Mouse (Mus musculus): ENCODE measurements around the gene Ccdc146. TPM values are rescaled to one million over a fixed set of nuclear protein-coding genes. Genes with fewer than 3 reads are reported as not detected.

The Ccdc146 gene
- total RNA-seq (2014; fragmentation: Nextera tagmentation) (not detected in 2 replicates), total RNA-seq (2017) (0.43 and 5.2 TPM in 2 replicates)

GRCm38 (mm10) chr5:21424614-21425602, at the start of gene Ccdc146, which contains the start of gene Fam185a:
Ccdc146 (minus strand) TSS chr5:21424677.
Fam185a (plus strand) TSS chr5:21424958.
- peak; percentile 98 for ATAC-seq (replicated peaks; ENCODE audit: poor library complexity, severe bottlenecking)

GRCm38 (mm10) chr5:21468100-21468499, 43.6 kb upstream of the Ccdc146 start:
- no peak for ATAC-seq (replicated peaks; ENCODE audit: poor library complexity, severe bottlenecking)

- ATAC-seq (replicated peaks; ENCODE audit: poor library complexity, severe bottlenecking) = no peak
These were observed 42.9 kb upstream of the Ccdc146 start for GRCm38 (mm10) chr5:21467387-21467786.

GRCm38 (mm10) chr5:21440833-21441530, 16.5 kb upstream of the Ccdc146 start:
- ATAC-seq (replicated peaks; ENCODE audit: poor library complexity, severe bottlenecking) = peak; percentile 79

- no peak for ATAC-seq (replicated peaks; ENCODE audit: poor library complexity, severe bottlenecking)
These were observed 15.1 kb upstream of the Ccdc146 start for GRCm38 (mm10) chr5:21439446-21440110.

GRCm38 (mm10) chr5:21438428-21438827, 14.0 kb upstream of the Ccdc146 start:
- no peak for ATAC-seq (replicated peaks; ENCODE audit: poor library complexity, severe bottlenecking)

GRCm38 (mm10) chr5:21436471-21436975, 12.0 kb upstream of the Ccdc146 start:
- ATAC-seq (replicated peaks; ENCODE audit: poor library complexity, severe bottlenecking) = no peak

- no peak for ATAC-seq (replicated peaks; ENCODE audit: poor library complexity, severe bottlenecking)
These were observed 9.9 kb upstream of the Ccdc146 start for GRCm38 (mm10) chr5:21434148-21434929.

- ATAC-seq (replicated peaks; ENCODE audit: poor library complexity, severe bottlenecking) = no peak
These were observed 2.2 kb upstream of the Ccdc146 start for GRCm38 (mm10) chr5:21426666-21427065.

- ATAC-seq (replicated peaks; ENCODE audit: poor library complexity, severe bottlenecking) = no peak
These were observed 3.9 kb downstream of the Ccdc146 start for GRCm38 (mm10) chr5:21420609-21421008.

- no peak for ATAC-seq (replicated peaks; ENCODE audit: poor library complexity, severe bottlenecking)
These were observed 5.9 kb downstream of the Ccdc146 start for GRCm38 (mm10) chr5:21418613-21419012.

- peak; percentile 12; the same call in 1 of the 2 replicates for ATAC-seq (replicated peaks; ENCODE audit: poor library complexity, severe bottlenecking)
These were observed 10.2 kb downstream of the Ccdc146 start for GRCm38 (mm10) chr5:21414116-21414820.

- no peak for ATAC-seq (replicated peaks; ENCODE audit: poor library complexity, severe bottlenecking)
These were observed 11.2 kb downstream of the Ccdc146 start for GRCm38 (mm10) chr5:21413322-21413721.

GRCm38 (mm10) chr5:21412056-21412455, 12.4 kb downstream of the Ccdc146 start:
- peak; percentile 82 for ATAC-seq (replicated peaks; ENCODE audit: poor library complexity, severe bottlenecking)

GRCm38 (mm10) chr5:21411261-21411666, 13.2 kb downstream of the Ccdc146 start:
- ATAC-seq (replicated peaks; ENCODE audit: poor library complexity, severe bottlenecking) = peak; percentile 91

GRCm38 (mm10) chr5:21395205-21395840, 29.2 kb downstream of the Ccdc146 start:
- peak; percentile 85 for ATAC-seq (replicated peaks; ENCODE audit: poor library complexity, severe bottlenecking)

GRCm38 (mm10) chr5:21394562-21394961, 29.9 kb downstream of the Ccdc146 start:
- ATAC-seq (replicated peaks; ENCODE audit: poor library complexity, severe bottlenecking) = no peak

- no peak for ATAC-seq (replicated peaks; ENCODE audit: poor library complexity, severe bottlenecking)
These were observed 32.7 kb downstream of the Ccdc146 start for GRCm38 (mm10) chr5:21391616-21392384.
